Mouse (Mus musculus) stomach, postnatal 0 days (tissue): ENCODE results near the gene Akap13. TPM values are rescaled to one million over a fixed set of nuclear protein-coding genes. Genes with fewer than 3 reads are reported as not detected.

Source experiments
- ATAC-seq: fragments of 200-750 bp; cut with Nextera tagmentation; 2 replicates; pipeline ENCODE4 v1.8.0; 2017; ENCODE audit not compliant: low FRiP score, low TSS enrichment
- DNase-seq: peaks from one replicate; pipeline ENCODE4 v3.0.0-alpha.2; 2016; ENCODE audit warnings: low spot score
- H3K27ac ChIP-seq: fragments of 300-500 bp; sonication (generic); replicated peaks from 2 replicates; pipeline ENCODE4 v1.5.1; 2014; ENCODE audit warnings: mild to moderate bottlenecking, control low read depth
- H3K27me3 ChIP-seq: fragments of 300-500 bp; sonication (generic); 2 replicates; pipeline ENCODE4 v1.6.1; 2014; ENCODE audit warnings: low read length; ENCODE audit not compliant: control insufficient read depth, insufficient read depth
- H3K36me3 ChIP-seq: fragments of 300-500 bp; sonication (generic); 2 replicates; pipeline ENCODE4 v1.6.1; 2014; ENCODE audit warnings: low read length, mixed read lengths; ENCODE audit not compliant: control insufficient read depth, insufficient read depth
- H3K4me1 ChIP-seq: fragments of 300-500 bp; sonication (generic); replicated peaks from 2 replicates; pipeline ENCODE4 v1.6.1; 2014; ENCODE audit warnings: antibody characterized with exemption; ENCODE audit not compliant: control insufficient read depth, insufficient read depth
- H3K4me2 ChIP-seq: fragments of 300-500 bp; sonication (generic); replicated peaks from 2 replicates; pipeline ENCODE4 v1.6.1; 2014; ENCODE audit warnings: low read depth, mild to moderate bottlenecking, control low read depth, moderate library complexity
- H3K4me3 ChIP-seq: fragments of 300-500 bp; sonication (generic); 2 replicates; pipeline ENCODE4 v1.5.1; 2014; ENCODE audit warnings: low read depth, low read length, control low read depth
- H3K9ac ChIP-seq: fragments of 300-500 bp; sonication (generic); 2 replicates; pipeline ENCODE4 v1.6.1; 2014; ENCODE audit warnings: mild to moderate bottlenecking, low read length, control low read depth, mixed read lengths
- H3K9me3 ChIP-seq: fragments of 300-500 bp; sonication (generic); 2 replicates; pipeline ENCODE4 v1.6.1; 2016; ENCODE audit warnings: low read length; ENCODE audit not compliant: control insufficient read depth
- CTCF ChIP-seq: IDR thresholded peaks from 2 replicates; pipeline ENCODE4 v1.5.1; 2016; ENCODE audit warnings: antibody characterized with exemption, low read depth, mild to moderate bottlenecking, moderate library complexity
- EP300 ChIP-seq: optimal IDR thresholded peaks from 2 replicates; pipeline ENCODE3; 2016; ENCODE audit warnings: antibody characterized with exemption
- WGBS: fragments of 180-500 bp; shearing (Covaris S2); extraction: QIAGEN DNeasy Blood & Tissue Kit; methylation state at CpG from one replicate; pipeline ENCODE4 v1.1.7; 2014; 5-methylcytosine and 5-hydroxymethylcytosine counted together
- polyA plus RNA-seq: library from polyadenylated mRNA; unstranded; fragments of >200 nt; fragmentation: Nextera tagmentation; extraction: Ambion mirVana; gene quantifications from 2 replicates; pipeline ENCODE4 v1.2.1, GENCODE M21; 2015

The Akap13 gene
- polyA plus RNA-seq, 1 experiment from 2014 or later, result 18.8 TPM

DNA sequence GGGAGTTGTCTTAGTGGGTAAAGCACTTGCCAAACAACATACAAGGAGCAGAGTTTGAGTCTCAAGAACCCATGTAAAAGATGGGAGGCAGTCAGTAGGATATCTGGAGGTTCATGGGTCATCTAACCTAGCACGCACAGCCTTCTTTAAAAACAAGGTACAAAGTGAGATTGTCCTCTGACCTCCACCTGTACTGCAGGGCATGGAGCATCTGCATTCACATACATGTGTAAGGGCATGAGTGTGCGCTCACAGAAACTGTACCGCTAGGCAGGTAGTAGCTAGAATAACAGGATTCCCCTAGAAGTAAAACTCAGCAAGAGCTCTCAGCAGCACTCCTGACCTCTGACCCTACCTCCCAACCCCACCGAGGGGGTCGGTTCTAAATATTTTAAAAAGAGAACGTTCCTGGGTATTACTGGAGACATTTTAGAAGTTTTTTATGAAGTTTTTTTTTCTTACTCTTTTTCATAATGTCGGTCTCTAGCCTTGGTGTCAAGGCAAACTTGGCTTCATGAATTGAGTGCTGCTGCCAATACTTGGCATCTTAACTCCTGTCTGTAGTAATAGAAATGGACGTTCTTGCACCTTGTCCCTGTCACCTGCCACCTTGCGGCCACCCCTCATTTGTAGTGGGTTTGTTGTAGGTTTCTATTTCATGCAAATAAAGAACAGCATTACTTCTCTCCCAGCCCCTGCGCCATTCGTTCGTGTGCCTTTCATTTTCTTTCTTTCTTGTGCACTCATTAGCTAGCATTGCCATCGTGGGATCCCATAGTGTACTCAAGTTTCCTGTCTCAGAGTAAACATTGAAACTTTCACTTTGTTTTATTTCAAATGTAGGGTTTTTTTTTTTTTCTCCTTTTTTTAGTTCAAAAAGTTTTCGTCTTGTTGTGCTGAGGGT is 61.6 kb downstream of the Akap13 start:
- TF ChIP-seq EP300 (no peak), CTCF (no peak)
- Histone ChIP-seq H3K36me3 (no peaks in the 10 kb centered on the region), H3K4me2 (no peak overlapping the region), H3K9me3 (no peaks in the 10 kb centered on the region), H3K27me3 (no peaks in the 10 kb centered on the region), H3K9ac (no peak overlapping the region), H3K4me1 (no peaks in the 10 kb centered on the region; the same call in 1 of the 2 replicates), H3K4me3 (no peak overlapping the region), H3K27ac (no peak overlapping the region)
- 78% methylated on average over 14 of the region's 14 CpGs for WGBS
- DNase-seq (no peak), ATAC-seq (no peak)

DNA sequence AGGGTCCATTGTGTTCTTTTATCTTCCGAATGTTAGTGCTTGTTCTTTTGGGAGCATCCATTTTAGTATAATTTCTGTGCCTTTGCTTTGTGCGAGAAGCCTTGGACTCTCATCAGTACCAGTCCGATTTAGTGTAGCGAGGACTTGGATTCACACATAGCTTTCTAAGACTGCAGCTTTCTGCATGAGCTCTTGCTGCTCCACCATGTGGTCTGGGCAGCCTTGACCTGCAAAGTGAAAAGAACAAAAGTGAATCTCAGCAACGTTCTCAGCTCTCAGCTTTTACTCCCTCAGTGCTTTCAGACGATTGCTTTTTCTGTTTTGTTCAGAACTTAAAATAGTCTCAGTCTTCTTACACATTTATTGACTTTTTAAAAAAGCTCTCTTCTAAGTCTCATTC is 65.2 kb downstream of the Akap13 start:
- DNase-seq (no peak), ATAC-seq (no peak)
- TF ChIP-seq CTCF (peak; percentile 27), EP300 (no peak)
- 63% methylated on average over 6 of the region's 6 CpGs for WGBS
- Histone ChIP-seq H3K9ac (no peak overlapping the region), H3K4me1 (no peaks in the 10 kb centered on the region; the same call in 1 of the 2 replicates), H3K4me2 (no peak overlapping the region), H3K4me3 (no peak overlapping the region), H3K27ac (no peak overlapping the region), H3K36me3 (no peaks in the 10 kb centered on the region), H3K9me3 (no peaks in the 10 kb centered on the region), H3K27me3 (no peaks in the 10 kb centered on the region)

DNA sequence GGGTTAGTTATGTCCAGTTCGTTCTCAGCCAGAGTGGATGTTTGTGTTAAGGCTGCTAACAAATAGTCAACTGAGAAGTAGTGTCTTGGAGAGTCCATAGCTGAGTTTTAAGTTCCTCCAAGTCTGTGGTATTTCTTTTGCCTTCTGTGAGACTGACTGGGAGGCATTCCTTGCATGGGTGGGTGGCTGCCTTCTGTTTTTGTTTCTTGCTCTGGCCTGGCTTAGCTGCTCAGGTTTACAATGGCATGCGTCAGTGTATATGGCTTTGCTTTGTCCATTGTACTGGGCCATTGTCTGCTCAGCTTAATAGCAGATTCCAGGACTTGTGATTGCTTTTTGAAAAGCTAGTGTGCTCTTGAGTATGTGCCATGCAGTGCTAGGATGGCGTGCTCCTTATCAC is 65.9 kb downstream of the Akap13 start:
- no peak for TF ChIP-seq EP300
- TF ChIP-seq CTCF, result no peak
- DNase-seq, result no peak
- no peaks in the 10 kb centered on the region for H3K36me3 ChIP-seq
- H3K4me1 ChIP-seq, result no peaks in the 10 kb centered on the region; the same call in 1 of the 2 replicates
- no peak overlapping the region for H3K9ac ChIP-seq
- no peak overlapping the region for H3K4me3 ChIP-seq
- H3K9me3 ChIP-seq, result no peaks in the 10 kb centered on the region
- H3K27ac ChIP-seq, result no peak overlapping the region; the same call in 1 of the 2 replicates
- H3K27me3 ChIP-seq, result no peaks in the 10 kb centered on the region
- no peak for ATAC-seq
- WGBS, result 42% methylated on average over 3 of the region's 3 CpGs
- no peak overlapping the region for H3K4me2 ChIP-seq

DNA sequence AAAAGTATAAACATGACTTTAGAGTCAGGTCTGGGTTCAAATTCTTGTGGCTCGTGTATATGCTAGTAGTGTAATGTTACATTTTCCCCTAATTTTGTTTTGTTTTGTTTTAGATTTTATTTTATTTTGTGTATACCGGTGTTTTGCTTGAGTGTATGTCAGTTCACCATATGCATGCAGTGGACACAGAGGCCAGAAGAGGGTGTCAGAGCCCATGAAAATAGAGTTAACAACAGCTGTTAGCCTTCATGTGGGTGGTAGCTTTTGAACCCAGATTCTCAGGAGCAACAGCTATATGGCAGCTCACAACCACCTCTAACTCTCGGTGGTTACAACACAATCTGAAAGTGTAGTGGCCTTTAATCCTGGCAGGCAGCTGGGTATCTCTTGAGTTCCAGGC is 66.9 kb downstream of the Akap13 start:
- H3K27me3 ChIP-seq, result no peaks in the 10 kb centered on the region
- TF ChIP-seq EP300 (no peak), CTCF (peak; percentile 59)
- H3K4me2 ChIP-seq, result no peak overlapping the region
- no peak overlapping the region for H3K4me3 ChIP-seq
- 86% methylated on average over 3 of the region's 3 CpGs for WGBS
- no peaks in the 10 kb centered on the region for H3K9me3 ChIP-seq
- H3K36me3 ChIP-seq, result no peaks in the 10 kb centered on the region
- DNase-seq (no peak), ATAC-seq (no peak)
- no peak overlapping the region for H3K9ac ChIP-seq
- H3K4me1 ChIP-seq, result peaks cover 2% of the 10 kb centered on the region; the same call in 1 of the 2 replicates
- no peak overlapping the region for H3K27ac ChIP-seq

DNA sequence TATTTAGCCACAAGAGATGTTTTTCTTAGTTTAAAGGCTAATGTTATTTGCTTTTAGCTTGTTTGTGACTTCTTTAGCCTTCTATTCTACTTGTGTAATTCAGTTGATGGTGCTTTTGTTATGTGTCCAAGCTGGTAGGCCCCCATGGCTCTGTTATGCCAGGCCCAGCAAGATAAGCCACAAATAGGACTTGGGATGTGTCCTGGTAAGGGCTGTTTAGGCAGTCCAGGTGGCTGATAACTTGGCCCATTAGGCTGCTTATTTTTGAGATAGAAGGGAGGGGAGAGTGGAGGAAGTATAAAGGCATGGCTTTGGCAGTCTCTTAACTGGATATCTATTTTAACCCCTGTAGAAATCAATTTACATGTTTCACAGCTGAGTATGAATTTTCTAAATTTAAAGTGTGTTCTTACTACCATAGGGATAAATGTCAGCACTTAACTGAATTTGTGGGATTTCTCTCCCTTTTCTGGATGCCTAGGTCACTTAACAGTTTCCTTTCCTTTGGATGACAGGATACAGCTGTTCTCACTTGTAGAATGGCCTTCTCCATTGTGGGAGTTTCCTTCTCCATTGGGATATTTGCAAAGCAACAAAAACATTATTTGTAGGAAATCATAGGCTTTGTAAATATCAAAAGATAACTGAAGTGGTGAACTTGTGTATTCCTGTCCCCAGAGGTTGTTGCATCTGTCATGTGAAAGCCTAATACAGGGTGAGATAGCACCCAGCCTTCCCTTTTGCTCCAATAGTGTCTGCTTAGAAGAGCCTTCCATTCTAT is 69.6 kb downstream of the Akap13 start:
- no peak overlapping the region for H3K4me3 ChIP-seq
- no peaks in the 10 kb centered on the region for H3K36me3 ChIP-seq
- TF ChIP-seq CTCF (no peak), EP300 (no peak)
- DNase-seq (no peak), ATAC-seq (no peak)
- H3K4me2 ChIP-seq, result no peak overlapping the region
- H3K9me3 ChIP-seq, result no peaks in the 10 kb centered on the region
- no peaks in the 10 kb centered on the region for H3K27me3 ChIP-seq
- peaks cover 2% of the 10 kb centered on the region; the same call in 1 of the 2 replicates for H3K4me1 ChIP-seq
- no peak overlapping the region for H3K27ac ChIP-seq
- no peak overlapping the region for H3K9ac ChIP-seq
